Mouse (Mus musculus): ENCODE results near the gene Tfpi.

- TF ChIP-seq FOSL1 (IDR thresholded peaks at IDR 0.05; ENCODE audit: insufficient read depth, low read length, poor library complexity, severe bottlenecking) (no peak), CTCF (IDR thresholded peaks at IDR 0.05; ENCODE audit: control insufficient read depth, insufficient read depth, insufficient read length) (no peak), MAX (IDR thresholded peaks at IDR 0.05) (no peak), MYOG (IDR thresholded peaks at IDR 0.05; ENCODE audit: control insufficient read depth, extremely low read depth, insufficient read length) (no peak), MYOD1 (IDR thresholded peaks at IDR 0.05; ENCODE audit: control insufficient read depth, insufficient read length, low read depth) (no peak)
These were observed 21.9 kb downstream of the Tfpi start for GRCm38 (mm10) chr2:84454551-84455235.
